Mouse (Mus musculus) cortical plate, adult 2 months (tissue): ENCODE measurements around the gene Nfib.

Experiments used
- CTCF ChIP-seq: fragments of 200-500 bp; IDR thresholded peaks from 2 replicates; pipeline ENCODE4 v1.5.1; 2011; ENCODE audit warnings: mild to moderate bottlenecking, control low read depth, low read length; ENCODE audit not compliant: insufficient read depth; ENCODE audit errors: extremely low read depth
- POLR2A ChIP-seq: fragments of 200-500 bp; IDR thresholded peaks from 2 replicates; pipeline ENCODE4 v1.6.1; 2011; ENCODE audit warnings: mild to moderate bottlenecking, low read length, control low read depth; ENCODE audit not compliant: insufficient read depth; ENCODE audit errors: extremely low read depth

DNA sequence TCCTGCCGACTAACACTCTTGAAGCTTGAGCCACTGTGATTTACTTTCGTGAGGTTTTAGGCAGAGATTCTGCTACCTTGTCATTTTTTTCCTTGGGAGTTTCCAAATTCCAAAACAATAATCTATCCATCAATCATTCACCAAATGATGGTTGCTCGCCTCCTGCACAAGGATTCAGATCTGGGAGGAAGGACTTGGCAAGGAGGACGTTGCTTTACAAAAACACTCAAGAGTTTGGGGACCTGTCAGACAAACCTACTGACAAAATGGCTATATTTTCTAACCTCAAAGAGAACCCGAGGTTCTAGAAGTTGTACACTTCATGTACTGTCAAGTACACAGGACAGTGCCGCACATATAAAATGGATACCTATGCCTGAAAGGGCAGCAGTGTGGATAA lies 299.0 kb downstream of the Nfib start:
- TF ChIP-seq CTCF (no peak), POLR2A (no peak)
